Mouse (Mus musculus) bone marrow, adult 2 months (tissue): Measurements from ENCODE around the gene Ehbp1.

ENCODE experiments used
- CTCF ChIP-seq: fragments of 200-500 bp; IDR thresholded peaks from 2 replicates; pipeline ENCODE4 v1.5.1; 2011; ENCODE audit warnings: low read length, control low read depth; ENCODE audit not compliant: control insufficient read depth, insufficient read depth
- POLR2A ChIP-seq: fragments of 200-500 bp; IDR thresholded peaks from 2 replicates; pipeline ENCODE4 v1.6.1; 2011; ENCODE audit warnings: low read depth, mild to moderate bottlenecking, control low read depth, low read length, borderline replicate concordance; ENCODE audit not compliant: control insufficient read depth

- peak; percentile 34; the same call in 1 of the 2 replicates for TF ChIP-seq CTCF
- no peak for TF ChIP-seq POLR2A
These were observed 107.4 kb downstream of the Ehbp1 start for GRCm38 (mm10) chr11:22234739-22235138.
